Mouse (Mus musculus): ENCODE results near the gene Rom1. TPM values are rescaled to one million over a fixed set of nuclear protein-coding genes. Genes with fewer than 3 reads are reported as not detected.

Gene Rom1
- polyA plus RNA-seq, 1 experiment from 2014 or later, result 2.8 TPM

- no peak overlapping the region for H3K4me3 ChIP-seq (replicated peaks)
- no peak overlapping the region for H3K4me2 ChIP-seq
- H3K9me3 ChIP-seq (replicated peaks), result no peaks in the 10 kb centered on the region
- no peaks in the 10 kb centered on the region for H3K27me3 ChIP-seq
- peaks cover 11% of the 10 kb centered on the region for H3K4me1 ChIP-seq (replicated peaks)
- H3K27ac ChIP-seq, result no peak overlapping the region
- peaks cover 85% of the 10 kb centered on the region for H3K36me3 ChIP-seq
- WGBS (ENCODE audit: insufficient replicate concordance), result 67% methylated on average over 2 of the region's 2 CpGs
- H3K9ac ChIP-seq, result no peak overlapping the region
- ATAC-seq (ENCODE audit: low read depth) (no peak), DNase-seq (no peak)
Observed at GRCm38 (mm10) chr19:8962256-8962655, 33.1 kb upstream of the Rom1 start.

DNA sequence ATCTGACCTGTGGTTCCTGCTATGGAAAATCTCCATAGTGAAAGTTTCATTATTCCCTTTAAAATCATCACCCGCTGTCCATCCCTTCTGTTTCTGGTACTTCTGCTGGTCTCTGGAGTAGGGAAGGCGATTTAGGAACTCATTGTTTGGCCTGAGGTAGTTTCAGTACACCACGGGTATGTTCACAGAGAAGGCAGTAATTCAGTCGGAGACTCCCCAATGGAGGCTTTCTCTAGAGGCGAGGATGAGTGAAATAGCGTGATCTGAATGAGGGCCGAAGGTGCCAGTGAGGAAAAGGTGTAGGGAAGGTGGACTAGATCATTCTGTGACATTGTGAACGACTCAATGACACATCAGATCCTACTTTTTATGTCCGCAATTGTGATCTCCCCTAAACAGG is 25.0 kb upstream of the Rom1 start:
- Histone ChIP-seq H3K9ac (peak overlapping the region; percentile 81), H3K4me2 (peak overlapping the region; percentile 80), H3K4me3 (replicated peaks) (peak overlapping the region; percentile 76), H3K27me3 (no peaks in the 10 kb centered on the region), H3K9me3 (replicated peaks) (no peaks in the 10 kb centered on the region), H3K4me1 (replicated peaks) (peaks cover 37% of the 10 kb centered on the region), H3K36me3 (peaks cover 72% of the 10 kb centered on the region), H3K27ac (peak overlapping the region; percentile 75)
- DNase-seq, result no peak
- no peak for ATAC-seq (ENCODE audit: low read depth)
- 5% methylated on average over 9 of the region's 9 CpGs for WGBS (ENCODE audit: insufficient replicate concordance)

- H3K4me1 ChIP-seq (replicated peaks), result peaks cover 37% of the 10 kb centered on the region
- peak within 1 kb of the TSS; percentile 81 for H3K9ac ChIP-seq
- peak; percentile 94 for ATAC-seq (ENCODE audit: low read depth)
- peak within 1 kb of the TSS; percentile 76 for H3K4me3 ChIP-seq (replicated peaks)
- peak; percentile 88 for DNase-seq
- no peaks in the 10 kb centered on the region for H3K27me3 ChIP-seq
- peak within 1 kb of the TSS; percentile 75 for H3K27ac ChIP-seq
- H3K9me3 ChIP-seq (replicated peaks), result no peaks in the 10 kb centered on the region
- peaks cover 72% of the 10 kb centered on the region for H3K36me3 ChIP-seq
- under 1% methylated on average over 46 of the region's 46 CpGs for WGBS (ENCODE audit: insufficient replicate concordance)
- peak within 1 kb of the TSS; percentile 80 for H3K4me2 ChIP-seq
Observed at GRCm38 (mm10) chr19:8953135-8954039, 24.2 kb upstream of the Rom1 start, which contains the start of gene Tut1. TSS of gene Tut1 (plus strand) at chr19:8953847.

GRCm38 (mm10) chr19:8952241-8952640 is 23.1 kb upstream of the Rom1 start:
- no peak for ATAC-seq (ENCODE audit: low read depth)
- Histone ChIP-seq H3K4me2 (peak overlapping the region; percentile 80), H3K36me3 (peaks cover 74% of the 10 kb centered on the region), H3K4me3 (replicated peaks) (peak overlapping the region; percentile 76; the same call in 1 of the 2 replicates), H3K27ac (peak overlapping the region; percentile 75; the same call in 1 of the 2 replicates), H3K9me3 (replicated peaks) (no peaks in the 10 kb centered on the region), H3K9ac (peak overlapping the region; percentile 81; the same call in 1 of the 2 replicates), H3K4me1 (replicated peaks) (peaks cover 42% of the 10 kb centered on the region), H3K27me3 (no peaks in the 10 kb centered on the region)
- 87% methylated on average over 9 of the region's 9 CpGs for WGBS (ENCODE audit: insufficient replicate concordance)
- no peak for DNase-seq

DNA sequence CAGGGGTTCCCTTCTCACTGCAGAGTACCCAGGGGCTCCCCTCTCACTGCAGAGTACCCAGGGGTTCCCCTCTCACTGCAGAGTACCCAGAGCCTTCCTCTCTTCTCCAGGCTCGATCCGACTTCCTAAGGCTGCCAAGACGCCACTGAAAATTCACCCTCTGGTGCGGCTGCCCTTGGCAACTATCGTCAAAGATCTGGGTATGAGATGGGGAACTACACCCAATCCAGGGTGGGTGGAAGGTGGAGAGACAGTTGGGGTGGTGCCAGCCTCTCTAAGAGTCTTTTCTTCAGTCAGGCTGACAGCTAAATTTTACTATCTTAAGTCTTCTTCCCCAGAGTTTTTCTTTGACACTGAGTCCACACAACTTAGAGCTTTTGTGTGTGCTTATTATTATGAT is 21.0 kb upstream of the Rom1 start:
- Histone ChIP-seq H3K27ac (no peak overlapping the region), H3K4me1 (replicated peaks) (peaks cover 57% of the 10 kb centered on the region)

GRCm38 (mm10) chr19:8946929-8947328 is 17.8 kb upstream of the Rom1 start:
- Histone ChIP-seq H3K36me3 (peaks cover 82% of the 10 kb centered on the region), H3K27me3 (no peaks in the 10 kb centered on the region), H3K9ac (peak overlapping the region; percentile 30; the same call in 1 of the 2 replicates), H3K4me2 (peak overlapping the region; percentile 78), H3K4me3 (replicated peaks) (no peak overlapping the region; the same call in 1 of the 2 replicates), H3K27ac (peak overlapping the region; percentile 78), H3K4me1 (replicated peaks) (peaks cover 56% of the 10 kb centered on the region), H3K9me3 (replicated peaks) (no peaks in the 10 kb centered on the region)
- DNase-seq, result no peak
- ATAC-seq (ENCODE audit: low read depth), result peak; percentile 60
- WGBS (ENCODE audit: insufficient replicate concordance), result 34% methylated on average over 7 of the region's 7 CpGs

More for the DNA sequence above, 21.0 kb upstream of the Rom1 start:
- ATAC-seq (ENCODE audit: low read depth), result no peak
- 80% methylated on average over 5 of the region's 5 CpGs for WGBS (ENCODE audit: insufficient replicate concordance)
- Histone ChIP-seq H3K4me2 (no peak overlapping the region), H3K9me3 (replicated peaks) (no peaks in the 10 kb centered on the region), H3K36me3 (peaks cover 78% of the 10 kb centered on the region), H3K4me3 (replicated peaks) (no peak overlapping the region), H3K27me3 (no peaks in the 10 kb centered on the region), H3K9ac (no peak overlapping the region)
- no peak for DNase-seq

DNA sequence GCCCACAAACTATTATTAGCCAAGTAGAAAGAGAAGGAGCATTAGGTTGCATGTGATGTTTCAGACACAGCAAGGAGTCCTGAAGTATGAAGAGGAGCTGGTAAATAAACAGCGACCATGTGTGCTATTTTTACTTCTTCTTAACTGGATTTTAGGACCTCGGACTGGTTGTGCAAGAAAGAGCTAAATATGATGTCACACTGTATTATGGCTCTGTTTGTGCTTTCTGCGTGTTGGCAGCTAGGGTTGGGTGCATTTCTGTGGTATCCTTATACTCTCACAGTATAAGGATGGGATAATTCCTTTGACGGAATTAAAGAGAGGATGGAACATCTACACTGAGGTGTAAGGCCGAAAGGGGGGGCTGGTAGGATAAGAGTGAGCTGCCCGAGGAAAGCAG is 16.1 kb upstream of the Rom1 start:
- Histone ChIP-seq H3K4me2 (peak overlapping the region; percentile 78), H3K27ac (peak overlapping the region; percentile 98), H3K27me3 (no peaks in the 10 kb centered on the region), H3K9me3 (replicated peaks) (no peaks in the 10 kb centered on the region), H3K4me3 (replicated peaks) (peak overlapping the region; percentile 98; the same call in 1 of the 2 replicates), H3K4me1 (replicated peaks) (peaks cover 64% of the 10 kb centered on the region), H3K36me3 (peaks cover 72% of the 10 kb centered on the region), H3K9ac (peak overlapping the region; percentile 100)
- DNase-seq (no peak), ATAC-seq (ENCODE audit: low read depth) (no peak)
- 67% methylated on average over 6 of the region's 6 CpGs for WGBS (ENCODE audit: insufficient replicate concordance)

DNA sequence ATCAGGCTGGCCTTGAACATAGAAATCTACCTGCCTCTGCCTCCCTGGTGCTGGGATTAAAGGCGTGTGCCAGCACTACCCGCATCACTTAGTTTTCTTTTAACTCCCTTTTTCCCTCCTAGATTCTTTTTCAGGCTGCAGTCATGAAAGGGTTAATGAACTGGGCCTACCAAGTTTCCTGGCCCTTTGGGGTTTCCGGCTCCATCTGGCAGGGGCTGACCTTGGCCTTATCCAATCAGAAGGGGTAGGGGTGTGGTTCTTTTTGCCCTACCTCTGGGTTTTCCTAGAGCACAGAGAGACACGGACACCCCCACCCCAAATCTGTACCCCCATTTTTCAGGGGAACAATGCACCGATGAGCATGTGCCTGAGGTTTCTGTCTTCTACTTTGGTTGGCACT is 15.6 kb upstream of the Rom1 start:
- peaks cover 70% of the 10 kb centered on the region for H3K36me3 ChIP-seq
- DNase-seq (peak; percentile 66), ATAC-seq (ENCODE audit: low read depth) (no peak)
- H3K9ac ChIP-seq, result peak overlapping the region; percentile 100
- no peaks in the 10 kb centered on the region for H3K9me3 ChIP-seq (replicated peaks)
- H3K4me2 ChIP-seq, result peak overlapping the region; percentile 78
- peak overlapping the region; percentile 98 for H3K4me3 ChIP-seq (replicated peaks)
- peaks cover 66% of the 10 kb centered on the region for H3K4me1 ChIP-seq (replicated peaks)
- WGBS (ENCODE audit: insufficient replicate concordance), result 19% methylated on average over 5 of the region's 5 CpGs
- H3K27ac ChIP-seq, result peak overlapping the region; percentile 98
- no peaks in the 10 kb centered on the region for H3K27me3 ChIP-seq

- H3K27ac ChIP-seq, result peak overlapping the region; percentile 98
- ATAC-seq (ENCODE audit: low read depth) (peak; percentile 49), DNase-seq (peak; percentile 54)
- no peaks in the 10 kb centered on the region for H3K27me3 ChIP-seq
- WGBS (ENCODE audit: insufficient replicate concordance), result 6% methylated on average over 5 of the region's 5 CpGs
- peak overlapping the region; percentile 98 for H3K4me3 ChIP-seq (replicated peaks)
- peaks cover 66% of the 10 kb centered on the region for H3K4me1 ChIP-seq (replicated peaks)
- H3K9me3 ChIP-seq (replicated peaks), result no peaks in the 10 kb centered on the region
- peaks cover 69% of the 10 kb centered on the region for H3K36me3 ChIP-seq
- H3K9ac ChIP-seq, result peak overlapping the region; percentile 100
- peak overlapping the region; percentile 78 for H3K4me2 ChIP-seq
Observed at GRCm38 (mm10) chr19:8944062-8944461, 14.9 kb upstream of the Rom1 start.

DNA sequence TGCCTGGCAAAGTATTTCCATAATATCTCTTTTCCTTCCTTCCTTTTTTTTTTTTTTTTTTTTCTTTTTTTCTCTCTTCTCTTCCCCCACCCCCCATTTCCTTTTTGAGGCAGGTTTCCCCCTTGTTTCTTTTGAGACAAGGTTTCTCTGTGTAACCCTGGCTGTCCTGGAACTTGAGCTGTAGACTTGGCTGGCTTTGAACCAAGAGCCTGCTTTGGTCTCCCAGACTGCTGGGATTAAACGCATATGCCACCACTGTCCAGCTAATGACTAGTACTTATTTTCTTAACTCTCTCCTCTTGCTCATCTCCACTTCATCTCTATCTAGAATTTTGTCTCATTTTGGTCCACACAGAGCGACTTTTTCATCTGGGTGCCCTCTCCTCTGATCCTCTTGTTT is 13.9 kb upstream of the Rom1 start:
- Histone ChIP-seq H3K27ac (peak overlapping the region; percentile 98), H3K9me3 (replicated peaks) (no peaks in the 10 kb centered on the region), H3K36me3 (peaks cover 69% of the 10 kb centered on the region), H3K27me3 (no peaks in the 10 kb centered on the region), H3K4me3 (replicated peaks) (peak overlapping the region; percentile 98), H3K4me1 (replicated peaks) (peaks cover 66% of the 10 kb centered on the region), H3K9ac (peak overlapping the region; percentile 100), H3K4me2 (peak overlapping the region; percentile 78)
- ATAC-seq (ENCODE audit: low read depth) (no peak), DNase-seq (no peak)
- 33% methylated on average over 2 of the region's 2 CpGs for WGBS (ENCODE audit: insufficient replicate concordance)

DNA sequence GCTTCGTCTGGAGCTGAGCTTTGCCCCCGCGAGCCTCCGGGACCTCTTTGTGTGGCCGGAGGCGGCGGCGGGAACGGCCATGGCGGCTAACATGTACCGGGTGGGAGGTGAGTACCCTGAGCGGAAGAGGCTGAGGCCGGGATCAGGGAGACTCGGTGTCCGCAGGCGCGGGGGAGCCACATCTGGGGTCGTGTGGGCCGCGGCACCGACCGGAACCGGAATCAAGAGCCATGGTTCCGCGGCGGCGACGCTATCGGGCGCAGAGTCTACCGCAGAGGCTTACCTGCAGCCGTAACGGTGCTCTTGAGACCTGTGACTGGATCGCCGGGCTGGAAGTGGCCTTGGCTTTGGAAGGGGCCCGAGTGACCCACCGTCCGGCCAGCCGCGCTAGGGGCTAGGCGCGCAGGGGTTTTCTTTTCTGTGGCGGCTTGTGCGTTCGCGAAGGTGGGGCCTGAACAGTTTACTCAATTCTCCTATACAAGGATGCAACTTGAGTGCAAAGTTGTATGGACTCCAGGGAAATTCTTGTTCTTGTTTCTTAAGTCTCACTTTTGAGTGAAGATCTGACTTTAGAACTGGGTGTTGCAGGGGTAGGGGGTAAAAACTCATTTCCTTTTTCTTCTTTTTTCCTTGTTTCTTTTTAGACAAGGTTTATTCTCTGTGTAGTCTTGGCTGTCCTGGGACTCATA is 13.3 kb upstream of the Rom1 start:
- H3K9ac ChIP-seq, result peak overlapping the region; percentile 100
- DNase-seq (no peak), ATAC-seq (ENCODE audit: low read depth) (peak; percentile 35)
- no peaks in the 10 kb centered on the region for H3K9me3 ChIP-seq (replicated peaks)
- H3K36me3 ChIP-seq, result peaks cover 67% of the 10 kb centered on the region
- H3K27me3 ChIP-seq, result no peaks in the 10 kb centered on the region
- H3K4me1 ChIP-seq (replicated peaks), result peaks cover 63% of the 10 kb centered on the region
- H3K4me3 ChIP-seq (replicated peaks), result peak overlapping the region; percentile 98
- peak overlapping the region; percentile 78 for H3K4me2 ChIP-seq
- under 1% methylated on average over 46 of the region's 46 CpGs for WGBS (ENCODE audit: insufficient replicate concordance)
- H3K27ac ChIP-seq, result peak overlapping the region; percentile 98
